Mouse (Mus musculus) v-Abl transformed pro-B cells (cell line): ENCODE results near the gene Sgcb.

Source experiments
- in situ Hi-C, 2 experiments: fragments of 400-800 bp; cut with MboI; formaldehyde crosslinking; loops; one replicate each; pipeline ENCODE4 v1.15.1; 2025; ENCODE audit not compliant: unreplicated experiment in 2 of 2

Gene Sgcb

GRCm38 (mm10) chr5:73641058-73641457 lies 6.5 kb downstream of the Sgcb start:
- in situ Hi-C loops = loop anchor here in 1 of 2 experiments (25.0 kb wide), 2 partner anchors 654 to 1521 kb away; partner anchors contain the start of gene Pdgfra

GRCm38 (mm10) chr5:73637337-73638107 lies 10.1 kb downstream of the Sgcb start:
- in situ Hi-C loops = loop anchor here (5.0 to 25.0 kb wide), 4 partner anchors 205 to 1525 kb away; partner anchors contain the start of gene Pdgfra (in 1 of the 2)

- in situ Hi-C loops = loop anchor here (10.0 to 25.0 kb wide), 3 partner anchors 646 to 1529 kb away; partner anchors contain the start of gene Pdgfra (in 1 of the 2)
These were observed 14.4 kb downstream of the Sgcb start for GRCm38 (mm10) chr5:73633141-73633540.

GRCm38 (mm10) chr5:73632291-73632690 lies 15.3 kb downstream of the Sgcb start, which contains the start of gene Lrrc66:
Gene Lrrc66, minus strand, starts transcription at chr5:73632526.
- in situ Hi-C loops = loop anchor here (10.0 to 25.0 kb wide), 3 partner anchors 645 to 1530 kb away; partner anchors contain the start of gene Pdgfra (in 1 of the 2)

- in situ Hi-C loops = loop anchor here (10.0 to 25.0 kb wide), 3 partner anchors 644 to 1531 kb away; partner anchors contain the start of gene Pdgfra (in 1 of the 2)
These were observed 16.5 kb downstream of the Sgcb start for GRCm38 (mm10) chr5:73631001-73631558.

- in situ Hi-C loops = loop anchor here (10.0 to 25.0 kb wide), 3 partner anchors 643 to 1532 kb away; partner anchors contain the start of gene Pdgfra (in 1 of the 2)
These were observed 17.4 kb downstream of the Sgcb start for GRCm38 (mm10) chr5:73630141-73630540.

- in situ Hi-C loops = loop anchor here in 1 of 2 experiments (25.0 kb wide), 2 partner anchors 641 to 1534 kb away; partner anchors contain the start of gene Pdgfra
These were observed 19.6 kb downstream of the Sgcb start for GRCm38 (mm10) chr5:73627991-73628390.

- in situ Hi-C loops = loop anchor here in 1 of 2 experiments (25.0 kb wide), 2 partner anchors 640 to 1535 kb away; partner anchors contain the start of gene Pdgfra
These were observed 20.0 kb downstream of the Sgcb start for GRCm38 (mm10) chr5:73627559-73627958.

GRCm38 (mm10) chr5:73626842-73627241 lies 20.7 kb downstream of the Sgcb start:
- in situ Hi-C loops = loop anchor here in 1 of 2 experiments (25.0 kb wide), 2 partner anchors 640 to 1535 kb away; partner anchors contain the start of gene Pdgfra

- in situ Hi-C loops = loop anchor here in 1 of 2 experiments (25.0 kb wide), 2 partner anchors 638 to 1537 kb away; partner anchors contain the start of gene Pdgfra
These were observed 22.1 kb downstream of the Sgcb start for GRCm38 (mm10) chr5:73625505-73625904.

- in situ Hi-C loops = no loop called here
These were observed 28.6 kb downstream of the Sgcb start for GRCm38 (mm10) chr5:73618969-73619368.

- in situ Hi-C loops = no loop called here
These were observed 32.4 kb downstream of the Sgcb start for GRCm38 (mm10) chr5:73615211-73615610.

- in situ Hi-C loops = no loop called here
These were observed 34.3 kb downstream of the Sgcb start for GRCm38 (mm10) chr5:73613296-73613695.

GRCm38 (mm10) chr5:73611071-73611470 lies 36.5 kb downstream of the Sgcb start:
- in situ Hi-C loops = no loop called here

GRCm38 (mm10) chr5:73604964-73605363 lies 42.6 kb downstream of the Sgcb start:
- in situ Hi-C loops = no loop called here

GRCm38 (mm10) chr5:73604542-73604941 lies 43.0 kb downstream of the Sgcb start:
- in situ Hi-C loops = no loop called here

- in situ Hi-C loops = no loop called here
These were observed 44.7 kb downstream of the Sgcb start for GRCm38 (mm10) chr5:73602865-73603264.

GRCm38 (mm10) chr5:73601361-73601763 lies 46.2 kb downstream of the Sgcb start:
- in situ Hi-C loops = no loop called here

GRCm38 (mm10) chr5:73599991-73600390 lies 47.6 kb downstream of the Sgcb start:
- in situ Hi-C loops = no loop called here

- in situ Hi-C loops = no loop called here
These were observed 48.5 kb downstream of the Sgcb start for GRCm38 (mm10) chr5:73598943-73599695.
